ENCODE assay signal across 15 mouse cellular contexts in the genomic region with DNA sequence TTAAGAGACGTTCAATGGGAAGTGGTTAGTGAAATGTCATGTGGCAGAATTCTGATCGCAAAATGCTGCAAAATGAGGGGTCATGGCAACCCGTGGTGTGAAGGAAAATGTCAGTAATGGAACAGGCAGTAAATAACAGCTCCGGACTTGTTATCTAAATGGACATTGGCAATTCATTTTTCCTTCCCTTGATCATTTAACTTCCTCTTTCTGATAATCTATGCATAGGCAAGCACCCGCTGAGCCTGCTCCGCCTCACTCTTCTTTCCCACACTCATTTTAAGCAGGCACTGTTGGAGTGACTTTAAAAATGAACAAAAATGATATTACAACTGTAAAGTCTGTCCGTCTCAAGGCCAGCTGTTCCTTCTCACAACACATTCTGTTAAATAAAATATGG.
"Had no signal": no experiment of that assay in that cellular context is flagged by ENCODE, and none has a peak within 500 bp of the region (broad histone marks: within the 10 kb centered on the region; RNA-seq: fewer than 3 reads in every experiment).

No protein-coding gene starts in this region.

- H3K36me3 ChIP-seq: liver, embryonic 13.5 days; midbrain, embryonic 13.5 days; neural tube, embryonic 13.5 days had no signal

- H3K4me1 ChIP-seq: liver, embryonic 13.5 days; midbrain, embryonic 13.5 days; neural tube, embryonic 13.5 days had no signal

- H3K27ac ChIP-seq: liver, embryonic 13.5 days; macrophage; midbrain, embryonic 13.5 days; neural tube, embryonic 13.5 days had no signal

- DNase-seq: kidney, adult 2 months; kidney, postnatal 10 days; kidney, postnatal 36 days; left cerebral cortex, postnatal 4 days; liver, embryonic 13.5 days; lung, adult 2 months; retina, postnatal 1 day; thymus, adult 18-20 months; thymus, postnatal 36 days had no signal

- H3K9ac ChIP-seq: liver, embryonic 13.5 days; midbrain, embryonic 13.5 days; neural tube, embryonic 13.5 days had no signal

- H3K4me2 ChIP-seq: liver, embryonic 13.5 days; midbrain, embryonic 13.5 days; neural tube, embryonic 13.5 days had no signal

- H3K27me3 ChIP-seq: liver, embryonic 13.5 days; midbrain, embryonic 13.5 days; neural tube, embryonic 13.5 days had no signal

- H3K4me3 ChIP-seq: liver, embryonic 13.5 days; midbrain, embryonic 13.5 days; myocyte; neural tube, embryonic 13.5 days had no signal

- ATAC-seq: intestine, postnatal 0 days; midbrain, embryonic 13.5 days; midbrain, embryonic 16.5 days had no signal

- H3K9me3 ChIP-seq: liver, embryonic 13.5 days; midbrain, embryonic 13.5 days; neural tube, embryonic 13.5 days had no signal
